Mouse (Mus musculus): Measurements from ENCODE around the gene Trpm1.
A peak's percentile ranks its signal among the peaks of the same experiment; 100 is the strongest.
"Not testable (repeated sequence)": the region's sequence is repeated elsewhere in the genome, so short reads cannot be mapped to it uniquely, and the experiment has no call there.

Gene Trpm1

DNA sequence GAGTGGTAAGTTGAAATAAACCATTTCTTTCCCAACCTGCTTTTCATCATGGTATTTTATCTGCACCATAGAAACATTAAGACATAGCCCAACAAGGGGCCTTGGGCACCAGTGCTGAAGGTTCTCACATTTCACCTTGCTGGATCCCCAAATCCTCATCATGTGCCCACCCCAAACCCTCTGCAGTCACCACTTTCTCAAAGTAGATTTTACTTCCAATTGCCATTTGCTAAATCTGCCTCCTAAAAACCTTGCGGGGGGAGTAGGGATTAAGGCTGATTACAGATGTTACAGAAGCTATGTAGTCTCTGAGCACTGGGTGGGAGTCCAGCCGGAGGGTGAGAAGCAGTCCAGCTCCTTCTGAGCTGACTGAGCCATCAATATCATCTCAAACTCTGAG, at the start of gene Trpm1:
Gene Trpm1 (plus strand): TSS at position 301 of the 400 bp plus-strand sequence.
- DNase-seq (ENCODE audit: low spot score), result no peak

DNA sequence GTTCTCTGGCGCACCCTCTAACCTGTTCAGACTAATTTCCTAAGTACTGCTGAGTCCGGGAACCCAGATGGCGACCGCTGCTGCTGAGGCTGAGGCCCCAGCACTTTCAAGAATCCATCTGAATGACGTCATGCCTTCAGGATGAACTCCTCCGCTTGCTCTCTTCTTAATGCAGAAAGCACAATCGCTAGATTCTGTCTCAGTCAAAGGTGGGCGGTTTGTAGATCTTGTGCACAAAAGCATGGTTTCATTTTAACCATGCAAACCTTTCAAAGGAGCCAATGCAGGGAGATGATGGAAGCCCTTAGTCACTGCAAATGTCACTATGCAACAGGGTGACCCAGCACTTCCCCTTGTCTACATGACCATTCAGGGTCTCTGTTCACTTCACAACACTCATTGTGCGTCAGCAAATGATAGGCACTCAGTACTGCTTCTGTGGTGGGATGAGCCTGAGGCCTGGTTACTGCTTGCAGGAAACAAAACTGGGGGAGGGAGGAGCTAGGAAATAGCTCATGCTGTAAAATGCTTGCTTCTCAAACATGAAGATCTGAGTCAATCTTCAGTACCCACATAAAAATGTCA, 31.4 kb upstream of the Trpm1 start:
- DNase-seq (ENCODE audit: low spot score), result no peak

DNA sequence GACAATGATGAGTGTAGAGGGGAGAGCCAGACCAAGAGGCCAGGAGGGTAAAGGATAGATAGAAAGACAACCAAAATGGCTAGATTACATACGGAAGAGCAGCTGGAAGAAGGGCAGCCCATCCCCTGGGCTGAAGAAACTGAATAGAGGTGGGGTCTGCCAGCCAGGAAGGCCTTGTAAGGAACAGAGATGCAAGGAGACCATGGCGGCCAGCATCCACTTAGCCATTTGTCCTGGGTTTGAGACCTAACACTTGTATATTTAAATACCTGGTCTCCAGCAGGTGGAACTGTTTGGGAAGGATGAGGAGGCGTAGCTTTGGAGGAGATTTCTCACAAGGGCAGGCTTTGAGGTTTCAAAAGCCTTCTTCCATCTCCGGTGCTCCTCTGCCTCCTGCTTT, 29.9 kb upstream of the Trpm1 start:
- DNase-seq (ENCODE audit: low spot score), result no peak

DNA sequence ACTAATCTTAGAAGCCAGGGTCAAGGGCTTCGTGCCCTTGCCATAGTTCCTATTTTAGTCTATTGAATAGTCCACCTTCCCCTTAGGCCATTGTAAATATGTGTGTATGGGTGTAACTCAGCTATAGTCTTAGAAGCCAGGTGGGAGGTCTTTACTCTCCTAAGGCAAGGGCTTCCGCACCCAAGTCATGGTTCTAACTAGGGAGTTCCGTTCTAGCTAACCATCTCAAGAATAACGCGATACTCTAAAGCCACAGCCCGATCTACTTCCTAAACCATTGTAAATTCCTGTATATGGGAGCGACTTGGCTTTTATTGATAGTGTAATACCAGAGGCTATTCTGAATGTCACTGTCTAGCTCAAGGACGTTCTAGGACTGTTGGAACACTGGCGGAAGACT, 27.6 kb upstream of the Trpm1 start:
- DNase-seq (ENCODE audit: low spot score), result not testable (repeated sequence)

DNA sequence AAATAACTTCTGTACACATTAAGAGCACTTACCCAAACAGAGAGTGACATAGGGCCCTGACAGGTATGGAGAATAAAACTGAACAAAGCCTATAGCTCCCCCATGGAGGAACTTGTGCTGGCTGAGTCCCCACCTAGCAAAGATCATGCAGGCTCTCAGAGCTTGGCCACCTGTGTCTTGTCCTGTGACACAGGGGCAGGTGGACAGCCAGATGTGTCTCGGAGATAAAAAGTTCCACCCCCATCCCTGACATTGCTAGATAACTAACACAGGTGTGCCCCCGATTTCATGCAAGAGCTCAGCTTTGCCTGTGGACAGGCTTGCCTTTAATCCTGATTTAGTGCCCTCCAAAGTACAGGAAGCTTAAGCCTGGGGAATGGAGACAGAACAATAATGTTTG, 13.8 kb upstream of the Trpm1 start:
- no peak for DNase-seq (ENCODE audit: low spot score)

DNA sequence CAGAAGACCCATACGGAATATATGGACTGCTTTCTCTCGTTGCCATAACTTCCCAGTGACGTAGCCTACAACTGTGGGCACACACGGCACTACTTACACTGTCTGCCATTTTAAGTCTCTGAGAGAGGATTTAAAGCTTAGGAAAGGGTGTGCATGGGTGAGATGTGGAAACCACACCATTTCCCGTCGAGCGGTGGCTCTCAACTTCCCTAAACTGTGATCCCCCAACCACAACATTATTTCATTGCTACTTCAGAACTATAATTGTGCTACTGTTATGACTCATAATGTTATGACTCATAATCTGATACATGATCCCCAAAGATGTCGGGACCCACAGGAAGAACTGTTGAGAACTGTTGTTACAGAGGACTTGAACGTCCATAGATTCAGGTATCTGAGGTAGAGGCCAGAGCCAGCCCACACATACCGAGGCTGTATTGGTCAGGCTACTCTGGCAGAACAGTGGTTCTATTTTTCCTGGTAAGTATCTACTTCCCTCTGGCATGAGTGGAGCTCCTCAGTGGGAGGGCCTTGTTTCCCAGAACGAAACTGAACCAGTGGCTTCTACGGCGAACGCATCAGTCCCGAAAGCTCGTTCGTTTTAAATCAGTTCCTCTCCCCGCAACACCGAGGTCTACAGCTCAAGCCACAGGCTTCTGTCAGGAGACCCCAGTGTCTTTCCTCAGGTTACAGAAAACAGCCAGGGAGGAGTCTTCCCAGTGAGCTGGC, 12.2 kb upstream of the Trpm1 start:
- DNase-seq (ENCODE audit: low spot score), result no peak

DNA sequence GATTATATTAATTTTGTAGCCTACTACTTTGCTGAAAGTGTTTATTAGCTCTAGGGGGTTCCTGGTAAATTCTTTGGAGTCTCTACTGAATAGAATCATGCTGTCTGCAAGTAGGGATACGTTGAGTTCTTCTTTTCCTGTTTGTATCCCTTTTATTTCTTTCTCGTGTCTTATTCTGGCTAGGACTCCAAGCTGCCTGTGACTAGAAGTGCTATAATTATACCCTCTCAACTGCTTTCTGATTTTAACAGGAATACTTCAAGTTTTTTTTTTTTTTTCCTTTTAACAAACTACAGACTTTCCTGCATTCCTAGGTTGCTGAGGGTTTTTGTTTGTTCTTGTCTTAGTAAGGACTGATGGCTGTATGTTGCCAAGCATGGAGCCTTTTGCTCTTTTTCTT, 4.3 kb upstream of the Trpm1 start:
- DNase-seq (ENCODE audit: low spot score), result no peak

DNA sequence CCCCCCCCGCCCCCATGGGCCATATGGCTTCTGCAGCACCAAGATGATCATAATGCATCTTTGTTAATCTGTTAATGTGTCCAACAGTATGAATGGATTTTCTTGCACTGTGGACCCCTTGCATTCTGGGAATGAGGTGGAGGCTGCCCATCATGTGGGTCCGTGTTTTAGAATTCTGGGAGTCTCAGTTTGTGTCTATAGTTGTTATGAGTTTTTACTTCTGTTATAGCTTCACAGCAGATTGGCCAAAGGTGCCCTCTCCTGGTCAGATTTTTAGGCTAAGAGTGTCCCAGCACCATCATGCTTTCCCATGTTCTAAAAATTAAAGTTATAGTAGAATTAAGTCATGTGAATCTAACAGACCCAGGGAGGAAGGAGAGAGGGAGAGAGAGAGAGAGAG, 3.9 kb upstream of the Trpm1 start:
- no peak for DNase-seq (ENCODE audit: low spot score)

DNA sequence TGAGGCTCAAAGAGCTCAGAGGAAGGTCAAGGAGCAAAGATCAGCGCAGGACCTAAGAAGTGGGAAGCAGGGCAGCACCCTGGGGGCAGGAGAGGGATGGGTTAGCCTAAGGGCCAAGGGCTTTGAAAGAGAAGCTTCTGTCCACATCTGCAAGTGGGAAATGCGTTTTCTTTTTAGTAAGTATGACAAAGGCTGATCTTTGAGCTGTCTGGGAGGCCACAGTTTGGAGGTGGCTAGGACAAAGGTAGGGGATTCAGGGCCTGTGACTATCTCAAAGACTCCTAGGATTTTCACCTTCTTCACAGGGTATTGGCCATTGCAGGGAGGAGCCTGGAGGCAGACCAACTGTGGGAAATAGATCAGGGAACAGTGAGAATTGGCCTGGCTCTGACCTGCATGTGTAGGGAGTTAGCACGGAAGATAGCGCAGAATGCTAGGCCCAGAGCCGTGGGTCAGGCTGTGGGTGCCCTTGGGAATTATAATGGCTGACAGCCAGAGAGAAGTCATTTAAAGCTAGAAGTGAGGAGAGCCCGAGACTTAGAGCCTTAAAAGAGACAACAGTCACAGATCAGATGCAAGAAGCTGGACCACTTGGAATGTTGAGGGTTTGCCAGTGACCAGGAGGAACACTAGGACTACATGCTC, 3.1 kb upstream of the Trpm1 start:
- DNase-seq (ENCODE audit: low spot score), result no peak

DNA sequence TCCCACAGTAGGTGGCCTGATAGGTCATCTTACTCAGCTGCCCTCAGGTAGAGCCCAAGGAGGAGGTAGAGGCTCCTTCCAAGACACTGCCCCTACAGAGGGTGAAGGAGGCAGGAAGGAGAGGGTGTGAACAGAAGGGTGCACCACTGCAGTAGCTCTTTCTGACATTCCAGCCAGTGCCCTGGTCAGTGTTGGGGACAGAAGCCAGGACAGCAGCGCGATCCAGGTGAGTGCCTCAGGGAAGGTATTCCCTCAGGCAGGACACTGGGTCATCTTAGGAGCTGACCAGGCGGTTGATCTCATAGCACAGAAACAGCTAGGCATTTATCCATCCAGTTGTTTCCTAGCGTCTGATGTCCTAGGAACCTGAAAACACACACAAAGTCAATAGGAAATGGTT, 1.6 kb downstream of the Trpm1 start:
- DNase-seq (ENCODE audit: low spot score), result no peak

DNA sequence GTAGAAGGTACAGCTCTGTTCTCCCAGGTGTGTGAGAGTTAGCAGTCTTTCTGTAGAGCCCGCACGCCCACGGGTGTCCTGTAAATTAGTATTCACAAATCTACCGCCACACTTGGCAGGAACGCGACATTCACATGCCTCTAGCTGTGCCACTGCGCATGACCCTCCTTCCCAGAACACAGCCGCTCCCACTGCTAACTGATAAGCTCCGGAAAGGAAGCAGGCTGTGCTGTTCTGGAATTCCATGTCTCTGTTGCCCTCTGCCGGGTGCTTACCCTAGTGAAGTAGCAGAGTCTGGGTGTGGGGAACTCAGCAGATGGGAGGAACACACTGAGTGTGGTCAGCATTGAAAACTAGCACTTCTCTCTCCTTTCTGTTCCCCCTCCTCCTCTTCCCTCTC, 2.1 kb downstream of the Trpm1 start:
- DNase-seq (ENCODE audit: low spot score), result peak; percentile 79

DNA sequence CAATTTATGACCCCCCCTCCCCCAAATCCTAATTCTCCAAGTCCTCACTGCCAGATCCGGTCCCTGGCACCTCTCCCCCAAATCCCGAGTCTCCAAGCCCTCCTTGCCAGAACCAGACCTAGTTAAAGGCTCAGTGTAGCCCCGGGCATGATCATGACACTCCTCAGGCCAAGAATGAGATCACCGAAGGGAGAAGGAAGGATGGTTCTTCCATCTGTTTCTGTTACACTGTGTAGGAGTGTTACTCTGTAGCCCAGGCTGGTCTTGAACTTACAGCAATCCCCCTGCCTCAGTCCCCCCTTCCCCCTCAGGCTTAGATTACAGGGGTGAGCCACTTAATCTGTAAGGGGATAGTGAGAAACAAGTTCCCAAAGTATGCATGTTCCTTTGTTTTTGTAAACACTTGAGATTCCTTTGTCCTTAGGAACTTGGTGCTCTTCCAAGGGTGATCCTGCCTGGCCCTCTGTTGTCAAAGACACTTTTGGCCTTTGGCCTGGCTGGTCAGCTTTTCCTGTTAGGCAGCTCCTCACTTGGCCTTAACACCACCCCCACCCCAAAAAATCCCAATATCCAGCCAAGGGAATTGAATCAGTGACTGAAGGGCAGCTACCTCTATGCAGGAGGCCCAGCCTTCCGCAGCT, 2.8 kb downstream of the Trpm1 start:
- no peak for DNase-seq (ENCODE audit: low spot score)

DNA sequence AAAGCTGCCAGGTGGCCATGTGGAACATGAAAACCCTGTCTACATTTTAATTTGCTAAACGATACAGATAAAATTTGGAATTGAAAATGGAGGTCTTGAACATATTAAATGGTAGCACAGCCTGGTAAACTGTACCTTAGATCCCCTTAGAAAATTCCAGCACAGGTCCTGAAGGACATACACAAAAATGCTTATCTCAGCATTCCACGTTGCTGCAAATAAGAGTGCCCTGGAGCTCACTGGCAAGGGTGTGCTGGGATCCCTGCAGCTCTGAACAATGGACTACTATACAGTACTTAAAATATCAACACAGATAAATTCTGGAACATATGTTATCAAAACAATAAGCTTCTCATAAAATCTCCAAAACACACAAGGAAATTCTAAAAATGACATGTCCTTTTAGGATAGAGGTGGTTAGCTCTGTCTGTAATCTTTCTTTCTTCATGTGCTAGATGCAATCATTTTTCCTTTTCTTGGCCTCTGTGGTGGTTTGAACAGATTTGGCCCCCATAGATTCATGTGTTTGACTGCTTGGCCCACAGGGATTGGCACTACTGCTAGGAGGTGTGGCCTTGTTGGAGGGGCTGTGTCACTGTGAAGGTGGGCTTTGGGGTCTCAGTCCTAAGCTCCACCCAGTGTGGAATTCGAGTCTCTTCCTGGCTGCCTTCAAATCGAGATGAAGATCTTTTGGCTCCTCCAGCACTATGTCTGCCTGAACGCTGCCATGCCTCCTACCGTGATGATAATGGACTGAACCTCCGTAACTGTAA, 3.5 kb downstream of the Trpm1 start:
- DNase-seq (ENCODE audit: low spot score), result no peak

DNA sequence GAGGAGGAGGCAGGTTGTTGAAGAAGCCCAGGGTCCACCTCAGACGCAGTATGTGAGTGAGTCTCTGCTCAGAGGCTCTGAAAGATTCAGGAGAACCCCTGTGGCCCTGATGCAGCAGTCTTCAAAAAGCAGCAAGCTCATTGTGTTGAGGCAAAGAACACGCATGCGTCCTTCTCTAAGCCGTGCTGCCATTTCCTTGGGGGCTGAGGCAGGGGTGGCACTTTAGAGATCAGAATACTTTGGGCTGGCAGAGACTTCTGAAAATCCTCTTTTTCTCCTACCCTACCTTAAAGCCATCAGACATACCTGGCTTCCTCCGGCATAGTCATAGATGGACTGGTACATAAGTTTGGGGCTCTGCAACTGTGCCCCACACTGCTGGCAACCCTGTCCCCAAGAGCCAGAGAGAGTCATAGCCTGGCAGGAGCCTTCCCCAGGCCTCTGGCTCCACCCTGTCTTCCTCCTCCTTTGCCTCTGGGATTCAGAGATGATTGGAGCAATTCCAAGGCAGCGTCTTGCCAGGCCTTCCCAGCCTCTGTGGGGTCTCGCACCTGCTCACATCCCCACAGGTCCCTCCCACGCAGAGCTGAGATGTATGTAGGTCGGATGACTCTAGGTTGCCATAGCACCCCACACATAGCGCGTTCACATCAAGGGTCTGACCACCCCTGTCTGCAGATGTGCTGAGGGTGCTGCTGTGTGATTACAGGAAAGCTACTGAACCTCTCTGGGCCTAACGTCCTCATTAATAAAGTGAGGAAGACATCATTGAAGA, 4.8 kb downstream of the Trpm1 start:
- no peak for DNase-seq (ENCODE audit: low spot score)

DNA sequence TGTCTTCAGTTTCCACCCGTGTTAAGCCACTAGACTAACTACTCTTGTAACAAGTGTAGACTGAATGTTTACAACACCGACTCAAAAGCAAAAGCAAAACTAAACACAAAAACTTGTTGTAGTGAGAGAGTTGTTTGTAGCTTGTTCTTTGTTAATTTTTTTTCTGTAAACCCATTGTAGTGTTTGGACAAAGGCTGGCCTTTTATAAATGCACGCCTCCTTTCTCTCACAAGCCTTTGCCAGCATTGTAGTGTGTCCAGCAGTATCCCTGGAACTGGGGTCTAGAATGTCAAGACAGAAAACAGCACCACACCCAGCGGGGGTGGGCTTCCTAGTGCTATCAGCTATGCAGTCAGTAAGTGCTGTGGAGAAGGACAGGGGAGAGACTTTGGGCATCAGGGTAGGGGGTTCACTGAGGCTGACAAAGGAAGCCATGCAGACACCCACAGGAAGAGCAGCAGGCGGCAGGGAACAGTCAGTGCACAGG, 5.5 kb downstream of the Trpm1 start:
- DNase-seq (ENCODE audit: low spot score), result no peak

DNA sequence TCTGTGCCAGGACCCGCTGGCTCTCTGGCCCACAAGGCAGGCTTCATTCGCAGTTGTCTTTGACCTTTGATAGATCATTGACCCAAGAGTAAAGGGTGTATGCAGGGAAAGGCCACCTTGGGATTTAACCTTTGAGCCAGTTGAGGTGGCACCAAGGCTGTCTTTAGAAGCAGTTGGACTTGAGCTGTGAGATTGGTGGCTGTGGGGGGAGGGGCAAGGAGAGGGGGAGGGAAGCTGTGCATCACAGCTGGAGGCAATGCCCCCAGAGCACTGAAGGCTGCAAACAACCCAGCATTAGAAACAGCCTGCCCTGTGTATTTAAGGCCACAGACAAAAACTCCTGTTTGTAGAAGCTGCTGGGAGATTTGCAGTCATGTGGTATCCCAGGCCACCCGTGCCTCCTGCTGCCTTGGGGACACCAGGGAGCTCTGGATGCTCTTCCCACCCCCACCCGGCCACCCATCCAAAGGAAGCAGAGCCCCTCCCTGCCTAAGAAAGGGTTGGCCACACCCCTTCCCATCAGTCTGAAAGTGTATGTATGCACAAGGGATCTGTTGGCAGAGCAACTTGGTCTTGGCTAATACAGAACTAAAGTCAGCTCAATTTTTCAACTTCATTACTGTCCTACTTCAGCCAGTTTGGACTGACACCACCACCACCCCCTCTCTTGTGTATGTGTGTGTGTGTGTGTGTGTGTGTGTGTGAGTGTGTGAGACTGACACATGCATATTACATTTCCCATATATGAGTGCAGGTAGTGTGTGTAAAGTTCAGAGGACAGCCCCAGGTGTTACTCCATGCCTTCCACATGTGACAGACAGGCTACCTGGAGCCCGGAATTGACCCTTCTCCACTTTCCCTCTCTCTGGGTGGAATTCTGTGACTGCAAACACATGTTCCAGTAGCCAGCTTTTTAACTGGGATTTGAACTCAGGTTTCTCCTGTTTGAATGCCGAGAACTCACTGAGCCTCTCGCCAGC, 6.3 kb downstream of the Trpm1 start:
- no peak for DNase-seq (ENCODE audit: low spot score)

DNA sequence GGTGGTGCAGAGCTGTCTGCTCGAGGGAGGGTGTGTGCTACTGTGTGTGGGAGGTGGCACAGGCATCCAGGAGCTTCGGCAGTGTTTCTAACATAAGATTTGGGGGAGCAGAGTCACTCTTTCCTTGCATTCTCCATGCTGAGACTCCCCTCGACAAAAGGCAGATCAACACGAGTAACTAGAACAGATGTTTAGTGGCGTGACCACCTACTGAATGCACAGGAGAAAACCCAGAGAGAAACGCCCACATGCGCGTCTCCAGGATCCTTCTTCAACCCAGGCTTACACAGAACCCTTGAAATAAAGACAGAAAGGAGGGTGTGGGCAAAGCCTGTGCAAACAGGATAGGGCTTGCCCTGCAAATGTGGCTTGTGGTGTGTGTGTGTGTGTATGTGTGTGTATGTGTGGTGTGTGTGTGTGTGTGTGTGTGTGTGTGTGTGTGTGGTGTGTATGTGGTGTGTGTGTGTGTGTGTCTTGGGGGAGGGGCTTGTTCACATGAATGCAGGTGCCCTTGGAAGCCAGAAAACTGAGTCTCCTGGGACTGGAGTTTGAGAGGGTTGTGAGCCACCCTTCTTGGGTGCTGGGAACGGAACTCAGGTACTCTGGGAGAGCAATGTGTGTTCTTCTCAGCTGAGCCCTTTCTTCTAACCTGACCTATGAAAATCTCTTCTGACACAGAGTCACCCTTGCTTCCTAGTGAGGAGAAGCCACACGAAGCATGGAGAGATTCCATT, 7.3 kb downstream of the Trpm1 start:
- no peak for DNase-seq (ENCODE audit: low spot score)

DNA sequence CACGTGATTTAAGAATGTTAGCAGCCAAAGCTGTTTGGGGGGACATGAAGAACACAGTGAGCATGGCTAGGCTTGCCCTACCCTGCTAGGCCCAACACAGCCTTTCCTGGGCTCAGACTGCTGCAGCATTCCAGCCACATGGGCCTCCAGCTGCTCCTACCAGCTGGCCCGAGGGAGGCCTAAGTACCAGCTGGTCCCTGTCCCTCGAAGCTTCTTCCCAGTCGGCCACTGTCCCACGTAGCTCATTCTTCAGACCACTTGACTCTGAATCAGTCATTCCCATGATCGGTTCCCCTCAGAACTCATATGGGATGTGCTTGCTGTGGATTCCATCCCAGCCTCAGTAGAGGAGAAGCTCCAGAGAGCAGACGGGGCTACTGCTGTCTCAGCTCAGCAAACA, 8.4 kb downstream of the Trpm1 start:
- DNase-seq (ENCODE audit: low spot score), result no peak

DNA sequence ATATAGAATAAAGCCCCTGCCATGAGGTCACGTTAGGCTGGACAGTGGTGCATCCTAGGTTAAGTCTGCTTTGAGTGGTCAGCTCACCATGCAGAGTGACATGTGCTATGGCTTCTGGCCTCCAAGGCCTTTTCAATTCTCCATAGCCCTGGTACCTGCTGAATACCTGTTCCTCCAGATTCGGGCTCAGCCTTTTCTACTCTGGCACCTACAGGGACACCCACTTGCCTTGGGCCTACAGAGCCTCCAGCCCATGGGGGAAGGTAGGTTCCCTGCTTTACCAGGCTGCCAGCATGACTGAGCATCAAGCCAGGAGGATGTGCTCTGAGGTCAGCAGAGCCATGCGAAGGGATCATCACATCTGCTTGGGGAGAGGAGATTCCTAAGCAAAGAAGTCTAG, 9.5 kb downstream of the Trpm1 start:
- no peak for DNase-seq (ENCODE audit: low spot score)
